Mouse (Mus musculus): ENCODE measurements around the gene Awat2. TPM values are rescaled to one million over a fixed set of nuclear protein-coding genes. Genes with fewer than 3 reads are reported as not detected.
"Not testable (repeated sequence)": the region's sequence is repeated elsewhere in the genome, so short reads cannot be mapped to it uniquely, and the experiment has no call there.

Awat2 gene
- polyA plus RNA-seq (2014; fragmentation: Nextera tagmentation; extraction: Ambion mirVana): 0.35 TPM in 1 of 2 replicates, not detected in the other

GRCm38 (mm10) chrX:100442617-100443016, at the start of gene Awat2:
TSS of gene Awat2 (minus strand) at chrX:100442717.
- not testable (repeated sequence) for H3K9ac ChIP-seq (replicated peaks; ENCODE audit: low read length); H3K27me3 ChIP-seq (ENCODE audit: control insufficient read depth, insufficient read depth, low read length); H3K9me3 ChIP-seq (ENCODE audit: control insufficient read depth, low read length); DNase-seq; H3K4me1 ChIP-seq (ENCODE audit: control insufficient read depth, insufficient read depth, low read length); ATAC-seq (ENCODE audit: low FRiP score, low TSS enrichment); H3K4me3 ChIP-seq (replicated peaks; ENCODE audit: low read depth, low read length); H3K4me2 ChIP-seq (ENCODE audit: low read length); H3K36me3 ChIP-seq (ENCODE audit: control insufficient read depth, insufficient read depth, low read length); H3K27ac ChIP-seq (replicated peaks; ENCODE audit: low read depth, low read length)
- 86% methylated on average over 2 of the region's 2 CpGs for WGBS

GRCm38 (mm10) chrX:100480317-100480716, 37.8 kb upstream of the Awat2 start:
- Histone ChIP-seq H3K27me3 (ENCODE audit: control insufficient read depth, insufficient read depth, low read length) (no peaks in the 10 kb centered on the region), H3K36me3 (ENCODE audit: control insufficient read depth, insufficient read depth, low read length) (no peaks in the 10 kb centered on the region), H3K9ac (replicated peaks; ENCODE audit: low read length) (no peak overlapping the region), H3K4me3 (replicated peaks; ENCODE audit: low read depth, low read length) (no peak overlapping the region), H3K9me3 (ENCODE audit: control insufficient read depth, low read length) (no peaks in the 10 kb centered on the region), H3K4me2 (ENCODE audit: low read length) (no peak overlapping the region), H3K4me1 (ENCODE audit: control insufficient read depth, insufficient read depth, low read length) (no peaks in the 10 kb centered on the region), H3K27ac (replicated peaks; ENCODE audit: low read depth, low read length) (no peak overlapping the region)
- ATAC-seq (ENCODE audit: low FRiP score, low TSS enrichment): peak; percentile 81
- DNase-seq: peak; percentile 74
- WGBS: 37% methylated on average over 3 of the region's 3 CpGs

GRCm38 (mm10) chrX:100475569-100476223, 33.2 kb upstream of the Awat2 start:
- Histone ChIP-seq H3K4me1 (ENCODE audit: control insufficient read depth, insufficient read depth, low read length) (no peaks in the 10 kb centered on the region), H3K4me3 (replicated peaks; ENCODE audit: low read depth, low read length) (no peak overlapping the region), H3K27me3 (ENCODE audit: control insufficient read depth, insufficient read depth, low read length) (no peaks in the 10 kb centered on the region), H3K9ac (replicated peaks; ENCODE audit: low read length) (no peak overlapping the region), H3K27ac (replicated peaks; ENCODE audit: low read depth, low read length) (no peak overlapping the region), H3K9me3 (ENCODE audit: control insufficient read depth, low read length) (no peaks in the 10 kb centered on the region), H3K36me3 (ENCODE audit: control insufficient read depth, insufficient read depth, low read length) (no peaks in the 10 kb centered on the region), H3K4me2 (ENCODE audit: low read length) (no peak overlapping the region)
- DNase-seq (no peak), ATAC-seq (ENCODE audit: low FRiP score, low TSS enrichment) (no peak)
- 71% methylated on average over 4 of the region's 4 CpGs for WGBS

- H3K36me3 ChIP-seq (ENCODE audit: control insufficient read depth, insufficient read depth, low read length): no peaks in the 10 kb centered on the region
- no peak for DNase-seq
- no peak overlapping the region for H3K4me2 ChIP-seq (ENCODE audit: low read length)
- no peaks in the 10 kb centered on the region for H3K4me1 ChIP-seq (ENCODE audit: control insufficient read depth, insufficient read depth, low read length)
- H3K9ac ChIP-seq (replicated peaks; ENCODE audit: low read length): no peak overlapping the region
- no peak overlapping the region for H3K27ac ChIP-seq (replicated peaks; ENCODE audit: low read depth, low read length)
- no peaks in the 10 kb centered on the region for H3K27me3 ChIP-seq (ENCODE audit: control insufficient read depth, insufficient read depth, low read length)
- H3K4me3 ChIP-seq (replicated peaks; ENCODE audit: low read depth, low read length): no peak overlapping the region
- ATAC-seq (ENCODE audit: low FRiP score, low TSS enrichment): no peak
- WGBS: 86% methylated on average over 3 of the region's 3 CpGs
- H3K9me3 ChIP-seq (ENCODE audit: control insufficient read depth, low read length): no peaks in the 10 kb centered on the region
Observed at GRCm38 (mm10) chrX:100471491-100471890, 29.0 kb upstream of the Awat2 start.

GRCm38 (mm10) chrX:100470126-100470525, 27.6 kb upstream of the Awat2 start:
- Histone ChIP-seq H3K9me3 (ENCODE audit: control insufficient read depth, low read length) (no peaks in the 10 kb centered on the region), H3K27ac (replicated peaks; ENCODE audit: low read depth, low read length) (no peak overlapping the region), H3K4me3 (replicated peaks; ENCODE audit: low read depth, low read length) (no peak overlapping the region), H3K36me3 (ENCODE audit: control insufficient read depth, insufficient read depth, low read length) (no peaks in the 10 kb centered on the region), H3K27me3 (ENCODE audit: control insufficient read depth, insufficient read depth, low read length) (no peaks in the 10 kb centered on the region), H3K4me2 (ENCODE audit: low read length) (no peak overlapping the region), H3K9ac (replicated peaks; ENCODE audit: low read length) (no peak overlapping the region), H3K4me1 (ENCODE audit: control insufficient read depth, insufficient read depth, low read length) (no peaks in the 10 kb centered on the region)
- DNase-seq (no peak), ATAC-seq (ENCODE audit: low FRiP score, low TSS enrichment) (no peak)
- 86% methylated on average over 3 of the region's 3 CpGs for WGBS

GRCm38 (mm10) chrX:100468047-100468446, 25.5 kb upstream of the Awat2 start:
- H3K4me3 ChIP-seq (replicated peaks; ENCODE audit: low read depth, low read length): no peak overlapping the region
- no peaks in the 10 kb centered on the region for H3K36me3 ChIP-seq (ENCODE audit: control insufficient read depth, insufficient read depth, low read length)
- no peaks in the 10 kb centered on the region for H3K9me3 ChIP-seq (ENCODE audit: control insufficient read depth, low read length)
- no peak for ATAC-seq (ENCODE audit: low FRiP score, low TSS enrichment)
- H3K4me2 ChIP-seq (ENCODE audit: low read length): no peak overlapping the region
- no peak overlapping the region for H3K27ac ChIP-seq (replicated peaks; ENCODE audit: low read depth, low read length)
- 86% methylated on average over 4 of the region's 4 CpGs for WGBS
- no peaks in the 10 kb centered on the region for H3K4me1 ChIP-seq (ENCODE audit: control insufficient read depth, insufficient read depth, low read length)
- H3K27me3 ChIP-seq (ENCODE audit: control insufficient read depth, insufficient read depth, low read length): no peaks in the 10 kb centered on the region
- H3K9ac ChIP-seq (replicated peaks; ENCODE audit: low read length): no peak overlapping the region
- no peak for DNase-seq

GRCm38 (mm10) chrX:100443532-100443931, 1.0 kb upstream of the Awat2 start:
- Histone ChIP-seq H3K27me3 (ENCODE audit: control insufficient read depth, insufficient read depth, low read length) (no peaks in the 10 kb centered on the region), H3K4me1 (ENCODE audit: control insufficient read depth, insufficient read depth, low read length) (no peaks in the 10 kb centered on the region), H3K27ac (replicated peaks; ENCODE audit: low read depth, low read length) (no peak overlapping the region), H3K4me2 (ENCODE audit: low read length) (no peak overlapping the region), H3K4me3 (replicated peaks; ENCODE audit: low read depth, low read length) (no peak overlapping the region), H3K9me3 (ENCODE audit: control insufficient read depth, low read length) (no peaks in the 10 kb centered on the region), H3K9ac (replicated peaks; ENCODE audit: low read length) (no peak overlapping the region), H3K36me3 (ENCODE audit: control insufficient read depth, insufficient read depth, low read length) (no peaks in the 10 kb centered on the region)
- ATAC-seq (ENCODE audit: low FRiP score, low TSS enrichment): no peak
- WGBS: 90% methylated on average over 7 of the region's 7 CpGs
- DNase-seq: no peak

GRCm38 (mm10) chrX:100432311-100432710, 10.2 kb downstream of the Awat2 start:
- WGBS: 77% methylated on average over 3 of the region's 3 CpGs
- H3K27me3 ChIP-seq (ENCODE audit: control insufficient read depth, insufficient read depth, low read length): no peaks in the 10 kb centered on the region
- H3K4me2 ChIP-seq (ENCODE audit: low read length): no peak overlapping the region
- no peak overlapping the region for H3K27ac ChIP-seq (replicated peaks; ENCODE audit: low read depth, low read length)
- no peak overlapping the region for H3K9ac ChIP-seq (replicated peaks; ENCODE audit: low read length)
- no peaks in the 10 kb centered on the region for H3K4me1 ChIP-seq (ENCODE audit: control insufficient read depth, insufficient read depth, low read length)
- ATAC-seq (ENCODE audit: low FRiP score, low TSS enrichment) (no peak), DNase-seq (no peak)
- no peaks in the 10 kb centered on the region for H3K9me3 ChIP-seq (ENCODE audit: control insufficient read depth, low read length)
- H3K36me3 ChIP-seq (ENCODE audit: control insufficient read depth, insufficient read depth, low read length): no peaks in the 10 kb centered on the region
- no peak overlapping the region for H3K4me3 ChIP-seq (replicated peaks; ENCODE audit: low read depth, low read length)

GRCm38 (mm10) chrX:100428693-100429092, 13.8 kb downstream of the Awat2 start, which contains the start of gene Otud6a:
TSS of gene Otud6a (plus strand) at chrX:100429013.
- Histone ChIP-seq H3K4me3 (replicated peaks; ENCODE audit: low read depth, low read length) (no peak within 1 kb of the TSS), H3K4me1 (ENCODE audit: control insufficient read depth, insufficient read depth, low read length) (no peaks in the 10 kb centered on the region), H3K9ac (replicated peaks; ENCODE audit: low read length) (no peak within 1 kb of the TSS), H3K27me3 (ENCODE audit: control insufficient read depth, insufficient read depth, low read length) (no peaks in the 10 kb centered on the region), H3K4me2 (ENCODE audit: low read length) (no peak within 1 kb of the TSS), H3K36me3 (ENCODE audit: control insufficient read depth, insufficient read depth, low read length) (no peaks in the 10 kb centered on the region), H3K27ac (replicated peaks; ENCODE audit: low read depth, low read length) (no peak within 1 kb of the TSS), H3K9me3 (ENCODE audit: control insufficient read depth, low read length) (no peaks in the 10 kb centered on the region)
- 91% methylated on average over 21 of the region's 21 CpGs for WGBS
- DNase-seq (no peak), ATAC-seq (ENCODE audit: low FRiP score, low TSS enrichment) (no peak)
